Mouse (Mus musculus) midbrain, embryonic 12.5 days (tissue): Measurements from ENCODE around the gene Kcns1. TPM values are rescaled to one million over a fixed set of nuclear protein-coding genes. Genes with fewer than 3 reads are reported as not detected.
"Not testable (repeated sequence)": the region's sequence is repeated elsewhere in the genome, so short reads cannot be mapped to it uniquely, and the experiment has no call there.

Experiments
- ATAC-seq: fragments of 200-750 bp; cut with Nextera tagmentation; 2 replicates; pipeline ENCODE4 v1.8.0; 2017; ENCODE audit warnings: low read depth, moderate TSS enrichment, moderate library complexity; ENCODE audit not compliant: low FRiP score
- H3K27ac ChIP-seq: fragments of 300-500 bp; sonication (generic); replicated peaks from 2 replicates; pipeline ENCODE4 v1.5.1; 2016; ENCODE audit warnings: mild to moderate bottlenecking
- H3K27me3 ChIP-seq: fragments of 300-500 bp; sonication (generic); 2 replicates; pipeline ENCODE4 v1.6.1; 2016; ENCODE audit warnings: mild to moderate bottlenecking
- H3K36me3 ChIP-seq: fragments of 300-500 bp; sonication (generic); 2 replicates; pipeline ENCODE4 v1.6.1; 2016
- H3K4me1 ChIP-seq: fragments of 300-500 bp; sonication (generic); 2 replicates; pipeline ENCODE4 v1.6.1; 2016
- H3K4me2 ChIP-seq: fragments of 300-500 bp; sonication (generic); replicated peaks from 2 replicates; pipeline ENCODE4 v1.6.1; 2016; ENCODE audit warnings: mild to moderate bottlenecking, moderate library complexity
- H3K4me3 ChIP-seq: fragments of 300-500 bp; sonication (generic); 2 replicates; pipeline ENCODE4 v1.5.1; 2016; ENCODE audit warnings: mild to moderate bottlenecking
- H3K9ac ChIP-seq: fragments of 300-500 bp; sonication (generic); replicated peaks from 2 replicates; pipeline ENCODE4 v1.6.1; 2016; ENCODE audit warnings: mild to moderate bottlenecking, moderate library complexity
- H3K9me3 ChIP-seq: fragments of 300-500 bp; sonication (generic); 2 replicates; pipeline ENCODE4 v1.6.1; 2016; ENCODE audit warnings: mild to moderate bottlenecking
- WGBS: fragments of 180-500 bp; shearing (Covaris S2); methylation state at CpG from one replicate; pipeline ENCODE4 v1.1.7; 2016; 5-methylcytosine and 5-hydroxymethylcytosine counted together
- polyA plus RNA-seq: library from polyadenylated mRNA; unstranded; fragments of >200 nt; fragmentation: Nextera tagmentation; extraction: Ambion mirVana; gene quantifications from 2 replicates; pipeline ENCODE4 v1.2.1, GENCODE M21; 2016

The Kcns1 gene
- polyA plus RNA-seq, result 0.16 and 0.31 TPM in 2 replicates

DNA sequence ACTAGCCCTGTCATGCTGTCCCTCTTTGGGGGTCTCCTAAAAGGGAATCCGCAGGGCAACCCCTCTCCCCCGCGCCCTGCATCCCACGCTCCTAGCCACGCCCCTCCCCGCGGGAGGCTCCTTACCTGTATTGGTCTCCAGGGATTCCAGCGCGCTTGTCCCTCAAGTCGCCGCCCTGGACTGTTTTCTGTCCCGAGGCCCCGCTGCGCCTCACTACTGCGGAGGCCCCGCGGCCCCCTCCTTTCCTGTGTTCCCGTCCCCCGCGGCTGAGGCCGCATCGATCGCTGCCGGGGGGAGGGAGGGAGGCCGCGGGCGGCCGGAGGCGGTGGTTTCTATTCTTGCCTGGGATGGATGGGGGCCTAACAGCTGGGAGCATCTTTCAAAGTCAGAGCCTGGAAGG lies at the start of gene Kcns1:
Kcns1 (minus strand) TSS at position 212 of the 400 bp plus-strand sequence.
- H3K9ac ChIP-seq, result peak within 1 kb of the TSS; percentile 41; the same call in 1 of the 2 replicates

DNA sequence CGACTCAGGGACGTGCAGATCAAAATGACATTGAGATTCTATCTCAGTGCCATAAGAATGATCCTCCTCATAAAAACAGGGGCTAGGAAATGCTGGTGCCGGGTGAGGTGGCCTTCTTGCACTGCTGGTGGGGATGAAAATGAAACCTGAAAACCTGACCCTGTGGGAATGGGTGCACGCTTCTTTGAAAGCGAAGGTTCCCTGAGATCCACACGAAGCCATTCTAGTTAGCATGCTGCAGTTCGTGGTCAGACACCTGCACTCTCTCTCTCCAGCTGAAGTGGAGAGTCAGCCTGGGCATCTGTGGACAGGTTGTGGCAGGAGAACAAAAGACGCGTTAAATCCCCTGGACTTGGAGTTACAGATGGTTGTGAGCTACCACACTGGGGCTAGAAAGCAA lies 48.4 kb upstream of the Kcns1 start:
- Histone ChIP-seq H3K27me3 (no peaks in the 10 kb centered on the region), H3K27ac (no peak overlapping the region), H3K9me3 (no peaks in the 10 kb centered on the region), H3K4me1 (no peaks in the 10 kb centered on the region), H3K36me3 (no peaks in the 10 kb centered on the region), H3K4me2 (no peak overlapping the region), H3K9ac (no peak overlapping the region), H3K4me3 (no peak overlapping the region)
- 83% methylated on average over 9 of the region's 9 CpGs for WGBS
- ATAC-seq, result no peak

More for the DNA sequence above, at the start of gene Kcns1:
- Histone ChIP-seq H3K4me2 (peak within 1 kb of the TSS; percentile 65), H3K9me3 (no peaks in the 10 kb centered on the region; the same call in 1 of the 2 replicates), H3K4me1 (peaks cover 35% of the 10 kb centered on the region), H3K4me3 (peak within 1 kb of the TSS; percentile 37), H3K36me3 (no peaks in the 10 kb centered on the region), H3K27ac (no peak within 1 kb of the TSS), H3K27me3 (peaks cover 70% of the 10 kb centered on the region)
- WGBS, result under 1% methylated on average over 29 of the region's 29 CpGs
- ATAC-seq, result no peak

DNA sequence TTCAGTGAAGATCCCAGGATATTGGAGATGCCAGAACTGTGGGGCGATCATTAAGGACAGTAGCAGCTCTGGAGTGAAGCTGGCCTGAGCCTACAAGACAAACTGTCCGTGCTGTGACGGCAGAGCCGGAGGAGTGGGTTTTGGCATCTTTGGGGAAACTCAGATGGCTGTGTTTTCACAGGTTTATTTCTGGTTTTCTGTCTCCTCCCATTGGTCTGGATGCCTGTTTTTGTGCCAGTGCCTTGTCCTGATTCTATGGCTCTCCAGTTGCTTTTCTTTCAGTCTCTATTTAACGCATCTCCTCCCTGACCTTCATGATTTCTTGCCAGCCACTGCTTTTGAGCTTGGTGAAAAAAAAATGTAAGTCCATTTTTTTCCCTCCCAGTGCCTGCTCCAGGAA lies 41.8 kb upstream of the Kcns1 start:
- 88% methylated on average over 5 of the region's 5 CpGs for WGBS
- Histone ChIP-seq H3K27me3 (no peaks in the 10 kb centered on the region), H3K9ac (no peak overlapping the region), H3K27ac (no peak overlapping the region), H3K4me1 (no peaks in the 10 kb centered on the region), H3K36me3 (no peaks in the 10 kb centered on the region), H3K4me3 (no peak overlapping the region), H3K4me2 (no peak overlapping the region), H3K9me3 (no peaks in the 10 kb centered on the region)
- ATAC-seq, result no peak

DNA sequence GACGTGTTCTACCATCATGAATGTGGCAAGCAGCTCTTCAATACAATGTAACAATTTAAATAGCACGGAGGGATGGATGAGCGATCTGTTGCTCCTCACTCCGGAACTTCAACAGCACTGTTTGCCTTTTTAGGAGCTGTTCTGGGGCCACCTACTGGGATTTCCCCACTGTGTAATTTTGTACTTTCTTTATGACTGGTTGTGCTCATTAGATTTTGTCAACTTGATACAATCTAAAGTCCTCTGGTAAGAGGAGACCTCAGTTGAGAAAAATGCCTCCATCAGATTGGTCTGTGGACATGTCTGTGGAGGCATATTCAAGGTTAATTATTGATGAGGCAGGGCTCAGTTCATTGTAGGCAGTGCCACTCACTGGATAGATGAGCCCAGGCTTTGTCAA lies 40.0 kb upstream of the Kcns1 start:
- Histone ChIP-seq H3K4me3 (no peak overlapping the region), H3K9me3 (no peaks in the 10 kb centered on the region), H3K4me2 (no peak overlapping the region), H3K36me3 (no peaks in the 10 kb centered on the region), H3K27me3 (no peaks in the 10 kb centered on the region), H3K9ac (no peak overlapping the region), H3K27ac (no peak overlapping the region), H3K4me1 (no peaks in the 10 kb centered on the region)
- WGBS, result 89% methylated on average over 4 of the region's 4 CpGs
- ATAC-seq, result no peak

DNA sequence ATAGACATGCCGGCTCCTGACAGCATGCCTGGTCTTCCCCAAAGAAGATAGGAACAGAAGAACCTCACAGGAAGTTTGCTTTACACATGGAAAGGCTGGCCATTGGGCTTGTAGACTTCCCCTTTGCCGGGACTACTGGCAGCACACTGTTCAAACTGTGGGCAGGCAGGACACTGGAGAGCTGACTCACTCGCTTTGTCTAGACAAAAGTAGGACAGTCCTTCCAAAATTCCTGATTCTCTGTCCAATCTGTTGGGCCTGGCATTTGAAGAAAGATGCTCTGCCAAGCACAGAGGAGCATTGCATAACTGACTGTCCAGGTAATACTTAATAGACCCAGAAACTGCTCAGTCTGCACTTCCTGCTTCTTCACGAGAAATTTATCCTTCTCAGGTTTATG lies 35.8 kb upstream of the Kcns1 start:
- H3K36me3 ChIP-seq, result no peaks in the 10 kb centered on the region
- H3K27me3 ChIP-seq, result no peaks in the 10 kb centered on the region
- no peak overlapping the region for H3K9ac ChIP-seq
- no peak overlapping the region for H3K4me2 ChIP-seq
- no peak overlapping the region for H3K4me3 ChIP-seq
- 80% methylated on average over 4 of the region's 4 CpGs for WGBS
- no peak for ATAC-seq
- H3K4me1 ChIP-seq, result no peaks in the 10 kb centered on the region
- no peaks in the 10 kb centered on the region for H3K9me3 ChIP-seq
- H3K27ac ChIP-seq, result no peak overlapping the region

DNA sequence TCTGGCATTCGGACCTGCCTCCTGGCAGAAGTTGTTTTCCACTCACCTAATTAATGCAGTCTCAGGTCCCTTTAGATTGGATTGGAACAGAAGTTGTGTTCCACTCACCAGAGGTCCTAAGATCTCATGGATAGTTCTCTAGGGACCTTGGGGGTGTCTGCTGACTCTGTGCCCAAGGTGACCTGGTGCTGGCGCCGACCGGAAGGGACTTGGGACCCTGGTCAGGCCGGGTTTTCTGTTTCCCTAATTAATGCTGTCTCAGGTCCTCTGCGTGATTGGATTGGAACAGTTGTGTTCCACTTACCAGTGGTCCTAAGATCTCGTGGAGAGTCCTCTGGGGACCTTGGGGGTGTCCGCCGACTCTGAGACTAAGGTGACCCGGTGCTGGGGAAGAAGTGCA lies 35.1 kb upstream of the Kcns1 start:
- 92% methylated on average over 10 of the region's 10 CpGs for WGBS

DNA sequence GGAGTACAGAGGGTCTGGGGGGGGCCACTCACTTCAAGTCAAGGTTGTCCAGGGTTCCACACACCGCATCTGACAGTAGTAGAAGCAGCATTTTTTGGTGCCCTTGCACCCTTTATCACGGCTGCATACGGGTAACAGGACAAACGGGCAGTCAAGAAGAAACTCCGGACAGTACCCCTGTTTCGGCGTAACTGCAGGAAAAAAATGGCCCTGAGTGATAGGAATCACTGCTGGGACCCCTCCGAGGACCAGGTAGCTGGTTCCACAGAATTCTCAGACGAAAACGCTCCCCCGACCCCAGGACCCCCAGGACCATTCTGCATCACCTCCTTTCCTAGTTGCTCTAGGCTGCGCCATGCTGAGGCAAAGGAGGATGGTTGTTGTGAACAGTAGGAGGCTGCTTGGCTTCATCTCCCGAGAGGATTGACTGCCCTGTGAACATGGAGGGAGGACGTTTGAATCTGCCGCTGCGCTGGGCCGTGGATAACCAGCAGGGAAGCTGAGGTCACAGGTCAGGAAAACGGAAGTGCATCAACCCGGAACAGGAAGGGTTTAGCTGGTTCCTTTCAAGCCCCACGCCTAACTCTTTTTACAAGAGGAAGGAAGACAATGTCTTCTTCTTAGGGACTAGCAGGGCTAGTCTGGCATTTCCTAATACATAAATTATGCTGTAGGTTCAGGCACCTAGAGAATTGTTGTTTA lies 28.9 kb upstream of the Kcns1 start, which contains the start of gene Wfdc15a:
Wfdc15a (minus strand) TSS at position 505 of the 702 bp plus-strand sequence.
- Histone ChIP-seq H3K9ac (no peak within 1 kb of the TSS), H3K4me1 (no peaks in the 10 kb centered on the region), H3K36me3 (no peaks in the 10 kb centered on the region), H3K9me3 (no peaks in the 10 kb centered on the region), H3K4me3 (no peak within 1 kb of the TSS), H3K27ac (no peak within 1 kb of the TSS), H3K4me2 (no peak within 1 kb of the TSS), H3K27me3 (no peaks in the 10 kb centered on the region)
- whole genome bisulfite sequencing, result 76% methylated on average over 20 of the region's 20 CpGs
- ATAC-seq, result no peak

More for the DNA sequence above, 35.1 kb upstream of the Kcns1 start:
- H3K9ac ChIP-seq, H3K27me3 ChIP-seq, H3K4me2 ChIP-seq, H3K9me3 ChIP-seq, ATAC-seq, H3K4me3 ChIP-seq, H3K27ac ChIP-seq, H3K4me1 ChIP-seq, H3K36me3 ChIP-seq: not testable (repeated sequence)

DNA sequence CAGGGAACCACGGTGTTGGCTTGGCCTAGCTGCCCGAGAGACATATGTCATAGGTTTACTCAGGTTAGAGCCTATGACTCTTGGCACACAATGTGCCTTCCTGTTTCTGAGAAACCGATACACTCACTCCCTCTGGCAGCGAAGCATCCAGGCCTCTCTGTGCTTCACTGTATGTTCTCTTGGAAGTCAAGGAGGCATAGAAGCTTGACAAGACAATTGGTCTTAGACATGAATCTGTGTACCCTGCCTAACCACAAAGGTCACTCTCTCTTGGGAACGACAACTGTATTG lies 25.7 kb upstream of the Kcns1 start:
- Histone ChIP-seq H3K36me3 (no peaks in the 10 kb centered on the region), H3K9ac (no peak overlapping the region), H3K27ac (no peak overlapping the region), H3K4me3 (no peak overlapping the region), H3K4me1 (no peaks in the 10 kb centered on the region), H3K4me2 (no peak overlapping the region), H3K9me3 (no peaks in the 10 kb centered on the region), H3K27me3 (no peaks in the 10 kb centered on the region)
- no peak for ATAC-seq
- 88% methylated on average over 5 of the region's 5 CpGs for WGBS

DNA sequence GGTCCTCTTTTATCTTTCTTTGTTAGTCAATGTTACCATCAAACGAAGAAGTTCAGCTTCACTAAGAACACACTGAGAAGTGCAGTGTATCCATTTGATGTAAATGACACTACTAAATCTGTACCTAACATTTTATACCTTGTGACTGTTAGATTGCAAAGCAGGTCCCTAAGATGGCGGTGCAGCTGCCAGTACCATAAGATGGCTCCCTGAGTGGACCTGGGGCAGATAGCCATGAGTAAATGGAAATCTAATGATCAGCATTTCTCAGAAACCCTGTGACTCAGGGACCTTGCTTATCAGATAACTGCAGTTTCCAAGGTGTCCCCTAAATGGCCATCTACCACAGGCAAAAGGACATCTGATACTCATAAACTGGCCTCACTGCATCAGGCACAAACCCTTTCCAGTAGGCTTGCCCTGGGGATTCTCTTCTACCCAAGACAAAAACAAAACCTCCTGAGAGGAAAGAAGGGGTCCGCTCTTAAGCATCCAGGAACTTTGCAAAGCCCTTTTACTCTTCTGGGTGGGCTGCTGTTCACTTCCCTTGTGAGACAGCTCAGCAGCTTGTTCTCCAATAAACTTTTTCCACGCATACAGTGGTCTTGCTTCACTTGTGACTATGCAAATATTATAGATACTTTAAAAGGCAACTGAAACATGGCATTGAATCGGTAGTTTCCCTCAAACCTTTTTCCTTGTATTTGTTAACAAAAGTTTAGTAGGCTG lies 25.2 kb upstream of the Kcns1 start:
- no peak overlapping the region for H3K4me2 ChIP-seq
- no peaks in the 10 kb centered on the region for H3K9me3 ChIP-seq
- no peak for ATAC-seq
- H3K27ac ChIP-seq, result no peak overlapping the region
- no peak overlapping the region for H3K9ac ChIP-seq
- no peaks in the 10 kb centered on the region for H3K4me1 ChIP-seq
- no peak overlapping the region for H3K4me3 ChIP-seq
- H3K36me3 ChIP-seq, result no peaks in the 10 kb centered on the region
- WGBS, result 89% methylated on average over 5 of the region's 5 CpGs
- no peaks in the 10 kb centered on the region for H3K27me3 ChIP-seq

DNA sequence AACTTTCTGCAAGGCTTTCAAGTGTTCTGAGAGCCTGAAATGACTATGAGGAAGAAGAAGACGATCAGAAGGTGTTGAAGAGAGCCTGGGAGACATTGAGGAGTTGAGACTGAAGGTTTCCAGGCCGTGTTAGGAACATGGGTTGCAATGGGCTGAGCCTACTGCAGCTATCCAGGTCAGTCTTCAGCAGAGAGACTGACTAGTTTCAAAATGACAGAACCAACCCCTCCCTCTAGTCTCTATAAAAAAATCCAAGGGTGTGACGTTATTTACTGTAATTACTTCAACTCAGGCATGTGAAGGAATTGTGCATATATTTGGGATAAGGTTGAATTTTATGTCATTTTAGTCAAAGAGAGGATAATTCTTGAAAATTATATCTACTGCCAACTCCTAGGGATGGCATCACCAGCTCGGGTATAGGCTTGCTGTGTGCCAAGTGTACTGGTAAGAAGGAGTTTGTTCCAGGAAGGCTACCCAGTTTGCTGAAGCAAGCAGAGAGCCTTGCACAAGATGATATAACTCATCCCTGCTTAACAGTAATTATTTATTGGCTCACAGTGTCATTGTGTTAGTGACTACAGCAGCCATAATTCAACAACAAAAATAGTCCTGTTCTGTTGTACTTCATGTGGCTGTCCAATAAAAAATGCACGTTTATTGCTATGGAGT lies 24.2 kb upstream of the Kcns1 start:
- no peak overlapping the region for H3K9ac ChIP-seq

DNA sequence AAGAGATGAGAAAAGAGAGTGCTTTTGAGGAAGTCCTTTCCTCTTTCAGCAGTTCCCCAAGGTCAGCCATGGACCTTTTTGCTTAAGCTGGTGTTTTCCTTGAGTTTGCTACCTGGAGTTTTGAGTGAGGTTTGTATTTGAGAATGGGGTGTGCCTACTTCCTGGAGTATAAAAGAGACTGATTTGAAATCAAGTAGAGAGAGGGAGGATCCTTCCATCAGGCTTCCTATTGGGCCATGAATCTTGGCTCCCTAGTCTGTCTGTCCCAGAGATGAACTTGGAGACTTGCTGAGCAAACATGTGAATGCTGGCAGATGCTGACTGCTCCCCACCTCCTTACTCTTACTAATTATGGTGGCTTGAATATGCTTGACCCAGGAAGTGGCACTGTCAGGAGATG lies 21.4 kb upstream of the Kcns1 start:
- H3K27ac ChIP-seq, result no peak overlapping the region
- H3K9me3 ChIP-seq, result no peaks in the 10 kb centered on the region
- H3K36me3 ChIP-seq, result no peaks in the 10 kb centered on the region
- H3K4me3 ChIP-seq, result no peak overlapping the region
- no peak for ATAC-seq
- no peaks in the 10 kb centered on the region for H3K27me3 ChIP-seq
- no peak overlapping the region for H3K9ac ChIP-seq
- no peak overlapping the region for H3K4me2 ChIP-seq
- H3K4me1 ChIP-seq, result no peaks in the 10 kb centered on the region

More for the DNA sequence above, 24.2 kb upstream of the Kcns1 start:
- Histone ChIP-seq H3K36me3 (no peaks in the 10 kb centered on the region), H3K4me3 (no peak overlapping the region), H3K9me3 (no peaks in the 10 kb centered on the region), H3K27ac (no peak overlapping the region), H3K4me1 (no peaks in the 10 kb centered on the region), H3K27me3 (no peaks in the 10 kb centered on the region), H3K4me2 (no peak overlapping the region)
- 84% methylated on average over 5 of the region's 5 CpGs for WGBS
- ATAC-seq, result no peak

DNA sequence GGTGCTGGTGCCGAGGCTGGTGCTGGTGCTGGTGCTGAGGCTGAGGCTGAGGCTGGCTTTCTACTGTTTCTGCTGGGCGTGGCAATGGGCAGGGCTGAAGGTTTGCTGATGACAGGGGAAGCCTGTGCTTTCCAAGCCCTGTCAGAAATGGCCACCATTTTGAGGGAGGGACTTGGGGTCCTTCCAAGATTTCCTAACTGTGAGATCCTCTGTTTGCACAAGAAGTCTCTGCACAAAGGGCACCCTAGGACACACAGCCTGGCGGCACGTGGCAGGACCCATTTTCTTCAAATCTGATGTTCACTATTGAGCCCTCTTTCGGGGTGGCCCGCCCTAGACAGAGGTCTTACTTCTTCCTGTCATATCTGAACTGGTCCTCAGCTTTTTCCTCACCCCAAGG lies 19.7 kb upstream of the Kcns1 start, which contains the start of gene Wfdc12:
Wfdc12 (minus strand) TSS at position 33 of the 400 bp plus-strand sequence.
- whole genome bisulfite sequencing, result 86% methylated on average over 6 of the region's 6 CpGs
- Histone ChIP-seq H3K36me3 (no peaks in the 10 kb centered on the region), H3K4me1 (no peaks in the 10 kb centered on the region), H3K27ac (no peak within 1 kb of the TSS), H3K4me3 (no peak within 1 kb of the TSS), H3K27me3 (no peaks in the 10 kb centered on the region), H3K9me3 (no peaks in the 10 kb centered on the region), H3K4me2 (no peak within 1 kb of the TSS), H3K9ac (no peak within 1 kb of the TSS)
- ATAC-seq, result no peak
